Mouse (Mus musculus) adrenal gland, adult 10 weeks (tissue): ENCODE results near the gene Acox3. TPM values are rescaled to one million over a fixed set of nuclear protein-coding genes. Genes with fewer than 3 reads are reported as not detected.

Experiments
- polyA plus RNA-seq: library from polyadenylated mRNA; stranded (reverse); fragments of 350-450 nt; fragmentation: Illumina TruSeq; extraction: RNeasy Lipid Tissue Mini Kit (QIAGEN cat#74804); gene quantifications from one replicate; pipeline ENCODE4 v1.2.3, GENCODE M21; 2014; ENCODE audit warnings: low read depth, low replicate concordance

Acox3 gene
- polyA plus RNA-seq: 19.0 TPM

GRCm38 (mm10) chr5:35582445-35583220, at the start of gene Acox3:
Gene Acox3 (plus strand): TSS chr5:35583040.

GRCm38 (mm10) chr5:35574653-35575599, 7.9 kb upstream of the Acox3 start, which contains the start of gene Trmt44:
Gene Trmt44 (minus strand): TSS chr5:35575070.

Other genes starting within 250 kb of the Acox3 start
- gene Hmx1, start 193.9 kb upstream of the Acox3 start, polyA plus RNA-seq: not detected
- gene Cpz, start 57.3 kb upstream of the Acox3 start, polyA plus RNA-seq: not detected
- 1.5 TPM for gene Trmt44, start 8.0 kb upstream of the Acox3 start, polyA plus RNA-seq
- gene Htra3, start 96.7 kb downstream of the Acox3 start, polyA plus RNA-seq: 0.87 TPM
- gene Sh3tc1, start 156.9 kb downstream of the Acox3 start, polyA plus RNA-seq: 0.93 TPM
- 1.2 TPM for gene Ablim2, start 174.8 kb downstream of the Acox3 start, polyA plus RNA-seq